Mouse (Mus musculus) MEL (cell line): ENCODE measurements around the gene Zfp651.

Source experiments
- CTCF ChIP-seq, 3 experiments: IDR thresholded peaks in 2 of 3; conservative IDR thresholded peaks in 1 of 3; 2 replicates each; pipeline ENCODE4 v1.5.1; 2011 to 2012; ENCODE audit warnings: low read length in 3 of 3, low read depth in 2 of 3, mild to moderate bottlenecking in 2 of 3, improper control_type of control experiment in 1 of 3, inconsistent platforms in 1 of 3, mixed read lengths in 1 of 3, moderate library complexity in 1 of 3; ENCODE audit not compliant: control insufficient read depth in 1 of 3, insufficient read depth in 1 of 3, poor library complexity in 1 of 3, severe bottlenecking in 1 of 3
- GABPA ChIP-seq: IDR thresholded peaks from 2 replicates; pipeline ENCODE4 v1.6.1; 2012; ENCODE audit warnings: low read depth, mild to moderate bottlenecking, inconsistent platforms, low read length, improper control_type of control experiment, moderate library complexity
- GATA1 ChIP-seq: IDR thresholded peaks from 2 replicates; pipeline ENCODE4 v1.6.1; 2011; ENCODE audit warnings: low read depth, low read length, improper control_type of control experiment
- MAX ChIP-seq: IDR thresholded peaks from 2 replicates; pipeline ENCODE4 v1.6.1; 2011; ENCODE audit warnings: low read length, improper control_type of control experiment
- SIN3A ChIP-seq: IDR thresholded peaks from 2 replicates; pipeline ENCODE4 v1.6.1; 2012; ENCODE audit warnings: low read length, improper control_type of control experiment, inconsistent platforms
- SMC3 ChIP-seq: IDR thresholded peaks from 2 replicates; pipeline ENCODE4 v1.6.1; 2011; ENCODE audit warnings: low read depth, low read length, improper control_type of control experiment
- UBTF ChIP-seq: IDR thresholded peaks from 2 replicates; pipeline ENCODE4 v1.6.1; 2012; ENCODE audit warnings: low read depth, mild to moderate bottlenecking, inconsistent platforms, low read length, improper control_type of control experiment, moderate library complexity, borderline replicate concordance; ENCODE audit not compliant: insufficient read depth
- USF2 ChIP-seq, 2 experiments: IDR thresholded peaks; 2 replicates each; pipeline ENCODE4 v1.6.1; 2011 to 2012; ENCODE audit warnings: improper control_type of control experiment in 2 of 2, low read length in 2 of 2, borderline replicate concordance in 1 of 2, inconsistent platforms in 1 of 2, low read depth in 1 of 2, mild to moderate bottlenecking in 1 of 2; ENCODE audit not compliant: insufficient read depth in 1 of 2

DNA sequence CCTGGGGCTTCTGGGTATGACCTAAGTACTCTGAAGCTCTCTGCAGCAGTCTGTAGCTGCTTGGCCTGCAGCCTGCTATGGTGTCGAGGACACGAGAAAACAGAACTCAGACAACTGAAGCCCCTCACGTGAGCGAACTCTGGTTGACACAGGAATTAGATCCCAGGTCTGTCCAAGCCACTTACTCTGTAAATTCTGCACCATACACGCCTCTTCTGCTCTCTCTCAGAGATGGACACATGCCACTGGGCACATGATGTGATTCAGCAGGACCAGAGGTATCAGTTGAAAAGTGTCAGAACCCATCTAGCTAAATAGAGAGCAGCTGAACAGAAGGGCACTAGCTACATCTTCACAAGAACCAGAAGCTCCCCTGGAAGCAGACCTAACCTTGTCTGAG, 13.3 kb downstream of the Zfp651 start:
- no peak for TF ChIP-seq USF2 (IDR thresholded peaks at IDR 0.05; ENCODE audit: borderline replicate concordance in 1 of 2, insufficient read depth in 1 of 2, low read depth in 1 of 2, low read length in 2 of 2)
- TF ChIP-seq MAX = no peak
- TF ChIP-seq SMC3 = no peak
- no peak for TF ChIP-seq CTCF (IDR thresholded peaks at IDR 0.05 in 2 of 3, conservative IDR thresholded peaks at IDR 0.05 in 1 of 3; ENCODE audit: control insufficient read depth in 1 of 3, insufficient read depth in 1 of 3, low read depth in 2 of 3, low read length in 3 of 3, poor library complexity in 1 of 3, severe bottlenecking in 1 of 3)
- TF ChIP-seq SIN3A = no peak
- no peak for TF ChIP-seq GABPA
- no peak for TF ChIP-seq GATA1
- no peak for TF ChIP-seq UBTF
